Mouse (Mus musculus) CH12.LX (cell line): ENCODE data around the gene Cacna1s. TPM values are rescaled to one million over a fixed set of nuclear protein-coding genes. Genes with fewer than 3 reads are reported as not detected.

Source experiments
- DNase-seq: peaks from one replicate; pipeline ENCODE4 v3.0.0-alpha.2; 2013; ENCODE audit errors: extremely low read depth
- H3K27ac ChIP-seq: 2 replicates; pipeline ENCODE4 v1.5.1; 2012; ENCODE audit warnings: low read depth, mild to moderate bottlenecking, control low read depth, moderate library complexity; ENCODE audit not compliant: insufficient read depth
- H3K27me3 ChIP-seq: replicated peaks from 2 replicates; pipeline ENCODE3; 2012; ENCODE audit warnings: inconsistent platforms
- H3K36me3 ChIP-seq, 2 experiments: replicated peaks in 1 of 2; 2 replicates each; pipeline versions ENCODE3 to v1.6.1; 2012; ENCODE audit warnings: inconsistent platforms in 1 of 2, low read length in 1 of 2, mild to moderate bottlenecking in 1 of 2, mixed read lengths in 1 of 2, moderate library complexity in 1 of 2; ENCODE audit not compliant: control insufficient read depth in 1 of 2, insufficient read depth in 1 of 2
- H3K4me1 ChIP-seq, 2 experiments: 2 replicates each; pipeline ENCODE4 v1.6.1; 2012; ENCODE audit warnings: inconsistent platforms in 1 of 2, moderate library complexity in 1 of 2; ENCODE audit not compliant: insufficient read depth in 2 of 2, control insufficient read depth in 1 of 2
- H3K4me2 ChIP-seq: 2 replicates; pipeline ENCODE4 v1.6.1; 2012; ENCODE audit warnings: low read depth, mild to moderate bottlenecking, control low read depth; ENCODE audit not compliant: poor library complexity, insufficient read depth, severe bottlenecking
- H3K4me3 ChIP-seq, 3 experiments: fragments of 150-350 bp in 1 of 3; sonication (generic) in 1 of 3; replicated peaks in 1 of 3; 2 replicates each; pipeline versions ENCODE3 to v1.5.1; 2011 to 2012; ENCODE audit warnings: low read depth in 2 of 3, low read length in 2 of 3, mild to moderate bottlenecking in 2 of 3, moderate library complexity in 2 of 3, control low read depth in 1 of 3, improper control_type of control experiment in 1 of 3, inconsistent platforms in 1 of 3, mixed read lengths in 1 of 3; ENCODE audit not compliant: poor library complexity in 1 of 3
- H3K79me2 ChIP-seq: replicated peaks from 2 replicates; pipeline ENCODE4 v1.6.1; 2012; ENCODE audit warnings: mild to moderate bottlenecking, moderate library complexity; ENCODE audit not compliant: control insufficient read depth, poor library complexity, insufficient read depth, severe bottlenecking; ENCODE audit errors: extremely low read depth
- H3K9ac ChIP-seq: 2 replicates; pipeline ENCODE4 v1.6.1; 2012; ENCODE audit warnings: low read depth, mild to moderate bottlenecking, control low read depth, moderate library complexity; ENCODE audit not compliant: insufficient read depth
- H3K9me3 ChIP-seq: replicated peaks from 2 replicates; pipeline ENCODE3; 2012; ENCODE audit warnings: low read length, inconsistent platforms, mixed read lengths
- BHLHE40 ChIP-seq: IDR thresholded peaks from 2 replicates; pipeline ENCODE4 v1.6.1; 2011; ENCODE audit warnings: mild to moderate bottlenecking, low read depth, low read length, improper control_type of control experiment
- CHD1 ChIP-seq: IDR thresholded peaks from 2 replicates; pipeline ENCODE4 v1.6.1; 2012; ENCODE audit warnings: low read depth, low read length, improper control_type of control experiment, inconsistent platforms
- CHD2 ChIP-seq: IDR thresholded peaks from 2 replicates; pipeline ENCODE4 v1.6.1; 2011; ENCODE audit warnings: low read length, improper control_type of control experiment
- CTCF ChIP-seq, 2 experiments: IDR thresholded peaks in 1 of 2; conservative IDR thresholded peaks in 1 of 2; 2 replicates each; pipeline ENCODE4 v1.5.1; 2011 to 2012; ENCODE audit warnings: low read depth in 2 of 2, low read length in 2 of 2, improper control_type of control experiment in 1 of 2, inconsistent platforms in 1 of 2, mild to moderate bottlenecking in 1 of 2, moderate library complexity in 1 of 2
- ELF1 ChIP-seq: IDR thresholded peaks from 2 replicates; pipeline ENCODE4 v1.6.1; 2014; ENCODE audit warnings: low read depth, mild to moderate bottlenecking, inconsistent platforms, low read length, improper control_type of control experiment
- GABPA ChIP-seq: IDR thresholded peaks from 2 replicates; pipeline ENCODE4 v1.6.1; 2012; ENCODE audit warnings: low read depth, low read length, improper control_type of control experiment, inconsistent platforms; ENCODE audit not compliant: insufficient replicate concordance
- HCFC1 ChIP-seq: IDR thresholded peaks from 2 replicates; pipeline ENCODE4 v1.6.1; 2012; ENCODE audit warnings: low read depth, mild to moderate bottlenecking, inconsistent platforms, low read length, improper control_type of control experiment
- JUN ChIP-seq: IDR thresholded peaks from 2 replicates; pipeline ENCODE4 v1.6.1; 2011; ENCODE audit warnings: low read depth, mild to moderate bottlenecking, low read length, improper control_type of control experiment, moderate library complexity; ENCODE audit not compliant: insufficient read depth
- MAFK ChIP-seq: IDR thresholded peaks from 2 replicates; pipeline ENCODE4 v1.6.1; 2011; ENCODE audit warnings: low read length, improper control_type of control experiment; ENCODE audit not compliant: insufficient replicate concordance
- MAZ ChIP-seq: IDR thresholded peaks from 2 replicates; pipeline ENCODE4 v1.6.1; 2012; ENCODE audit warnings: low read depth, mild to moderate bottlenecking, inconsistent platforms, low read length, improper control_type of control experiment, moderate library complexity
- MEF2A ChIP-seq: IDR thresholded peaks from 2 replicates; pipeline ENCODE4 v1.6.1; 2014; ENCODE audit warnings: low read depth, mild to moderate bottlenecking, inconsistent platforms, low read length, improper control_type of control experiment, borderline replicate concordance
- MXI1 ChIP-seq: IDR thresholded peaks from 2 replicates; pipeline ENCODE4 v1.6.1; 2011; ENCODE audit warnings: mild to moderate bottlenecking, low read depth, low read length, improper control_type of control experiment
- MYC ChIP-seq: IDR thresholded peaks from 2 replicates; pipeline ENCODE4 v1.6.1; 2011; ENCODE audit warnings: low read depth, mild to moderate bottlenecking, improper control_type of control experiment, low read length
- NELFE ChIP-seq: IDR thresholded peaks from 2 replicates; pipeline ENCODE4 v1.6.1; 2011; ENCODE audit warnings: low read depth, low read length, improper control_type of control experiment
- NRF1 ChIP-seq: IDR thresholded peaks from 2 replicates; pipeline ENCODE4 v1.6.1; 2014; ENCODE audit warnings: low read depth, mild to moderate bottlenecking, inconsistent platforms, low read length, improper control_type of control experiment, moderate library complexity
- POLR2A ChIP-seq: IDR thresholded peaks from 2 replicates; pipeline ENCODE4 v1.6.1; 2011; ENCODE audit warnings: low read depth, mild to moderate bottlenecking, improper control_type of control experiment, low read length
- POLR2AphosphoS2 ChIP-seq: IDR thresholded peaks from 2 replicates; pipeline ENCODE4 v1.6.1; 2011; ENCODE audit warnings: low read depth, low read length, improper control_type of control experiment
- SIN3A ChIP-seq: IDR thresholded peaks from 2 replicates; pipeline ENCODE4 v1.6.1; 2012; ENCODE audit warnings: low read length, improper control_type of control experiment, inconsistent platforms
- TBP ChIP-seq: conservative IDR thresholded peaks from 2 replicates; pipeline ENCODE4 v1.6.1; 2011; ENCODE audit warnings: low read depth, low read length, improper control_type of control experiment
- TCF12 ChIP-seq: IDR thresholded peaks from 2 replicates; pipeline ENCODE4 v1.6.1; 2014; ENCODE audit warnings: low read depth, mild to moderate bottlenecking, inconsistent platforms, low read length, improper control_type of control experiment
- UBTF ChIP-seq: IDR thresholded peaks from 2 replicates; pipeline ENCODE4 v1.6.1; 2012; ENCODE audit warnings: low read depth, mild to moderate bottlenecking, inconsistent platforms, low read length, improper control_type of control experiment, moderate library complexity
- USF1 ChIP-seq: IDR thresholded peaks from 2 replicates; pipeline ENCODE4 v1.6.1; 2014; ENCODE audit warnings: low read depth, mild to moderate bottlenecking, inconsistent platforms, low read length, improper control_type of control experiment
- ZC3H11A ChIP-seq: IDR thresholded peaks from 2 replicates; pipeline ENCODE4 v1.6.1; 2012; ENCODE audit warnings: low read depth, mild to moderate bottlenecking, inconsistent platforms, low read length, improper control_type of control experiment
- ZKSCAN1 ChIP-seq: IDR thresholded peaks from 2 replicates; pipeline ENCODE4 v1.6.1; 2012; ENCODE audit warnings: low read depth, inconsistent platforms, low read length, improper control_type of control experiment, borderline replicate concordance
- ZMIZ1 ChIP-seq: IDR thresholded peaks from 2 replicates; pipeline ENCODE4 v1.6.1; 2012; ENCODE audit warnings: low read depth, mild to moderate bottlenecking, inconsistent platforms, low read length, improper control_type of control experiment
- ZNF384 ChIP-seq: IDR thresholded peaks from 2 replicates; pipeline ENCODE4 v1.6.1; 2012; ENCODE audit warnings: low read depth, low read length, improper control_type of control experiment, inconsistent platforms
- dilution Hi-C: fragments of 300-500 bp; cut with MboI; formaldehyde crosslinking; loops from 2 replicates; pipeline ENCODE4 v1.14.3; 2020; ENCODE audit warnings: low sequenced_read_pairs; ENCODE audit not compliant: extremely low pct_unique_long_range_greater_than_20kb, extremely low pct_ligation_motif_present
- in situ Hi-C: fragments of 300-500 bp; cut with MboI; formaldehyde crosslinking; loops from 3 replicates; pipeline ENCODE4 v1.14.3; 2019; ENCODE audit warnings: low sequenced_read_pairs, low pct_ligation_motif_present, low pct_unique_long_range_greater_than_20kb, mixed read lengths
- polyA plus RNA-seq: library from polyadenylated mRNA; unstranded; fragments of >175 nt; gene quantifications from 2 replicates; pipeline ENCODE4 v1.2.1, GENCODE M21; 2012; ENCODE audit warnings: low read depth; ENCODE audit not compliant: insufficient read length
- total RNA-seq, 2 experiments: library from RNA; depleted of rRNA; stranded (reverse); fragments of 300-350 nt in 1 of 2; fragments of >200 nt in 1 of 2; gene quantifications; 2 replicates each; pipeline ENCODE4 v1.2.3; 2012 to 2014

The Cacna1s gene
- total and polyA plus RNA-seq, 3 experiments: 33.9 to 90.0 (median 61.7) TPM

DNA sequence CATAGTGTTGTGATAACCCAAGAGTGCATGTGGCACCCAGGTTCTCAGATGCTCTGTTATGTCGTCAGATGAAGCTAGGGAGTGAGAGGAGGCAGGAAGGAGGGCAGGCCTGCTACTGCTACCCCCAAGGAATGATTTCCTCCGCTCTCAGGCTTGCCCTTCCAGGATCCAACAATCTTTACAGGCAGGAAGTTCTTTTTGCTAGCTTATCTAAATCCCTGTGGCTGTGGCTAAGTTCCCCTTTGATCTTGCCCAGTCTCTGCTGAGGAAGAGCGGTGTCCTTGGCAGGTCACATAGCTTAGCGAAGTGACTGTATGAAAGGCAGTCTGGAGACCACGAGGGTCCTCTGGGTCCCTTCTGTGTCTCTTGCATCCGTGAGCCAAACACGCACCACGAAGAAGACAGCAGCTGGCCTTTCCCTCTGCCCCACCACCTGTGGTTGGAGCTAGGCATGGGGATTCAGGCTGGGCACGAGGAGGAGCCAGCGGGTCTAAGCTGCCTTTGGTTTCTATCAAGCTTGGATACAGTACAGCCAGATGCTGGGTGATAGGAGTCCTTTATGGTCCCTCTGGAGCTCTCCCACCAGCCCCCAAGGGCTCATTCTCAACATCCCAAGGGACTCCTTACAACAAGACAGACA, 85.8 kb downstream of the Cacna1s start:
- Histone ChIP-seq H3K79me2 (peaks cover 29% of the 10 kb centered on the region), H3K4me3 (peak overlapping the region in 1 of 3 experiments; percentile 19), H3K4me1 (peaks cover 59 to 94% of the 10 kb centered on the region in 2 experiments), H3K4me2 (peak overlapping the region; percentile 19; the same call in 1 of the 2 replicates), H3K9ac (no peak overlapping the region), H3K27me3 (no peaks in the 10 kb centered on the region), H3K27ac (peak overlapping the region; percentile 78), H3K36me3 (peaks cover 0 to 12% of the 10 kb centered on the region in 2 experiments), H3K9me3 (no peaks in the 10 kb centered on the region)
- TF ChIP-seq ELF1 (no peak), USF1 (no peak), MEF2A (no peak), TCF12 (0 out of 2 replicates have a peak, but pooled peaks have one; percentile 22)
- DNase-seq: no peak
- in situ Hi-C loops: loop anchor here (10.0 kb wide), 1 partner anchor 374 kb away; the partner anchor contains the start of gene Phlda3
- dilution Hi-C loops: no loop called here

GRCm38 (mm10) chr1:136139990-136140640, 87.6 kb downstream of the Cacna1s start:
- H3K36me3 ChIP-seq: peaks cover 9 to 26% of the 10 kb centered on the region in 2 experiments
- H3K4me1 ChIP-seq: peaks cover 50 to 84% of the 10 kb centered on the region in 2 experiments
- H3K4me3 ChIP-seq: peak overlapping the region; percentile 59 to 64 (median 63)
- H3K79me2 ChIP-seq: peaks cover 29% of the 10 kb centered on the region
- peak overlapping the region; percentile 73 for H3K27ac ChIP-seq
- TF ChIP-seq MAZ: no peak
- no peak; the same call in 1 of the 2 replicates for TF ChIP-seq UBTF
- TF ChIP-seq MYC: no peak
- TF ChIP-seq ZNF384: peak; percentile 98
- TF ChIP-seq ZC3H11A: no peak
- peak; percentile 36; the same call in 1 of the 2 replicates for TF ChIP-seq HCFC1
- TF ChIP-seq TBP: peak; percentile 89
- TF ChIP-seq CTCF (conservative IDR thresholded peaks at IDR 0.05 in 1 of 2, IDR thresholded peaks at IDR 0.05 in 1 of 2; ENCODE audit: low read depth in 2 of 2, low read length in 2 of 2): no peak
- peak; percentile 93 for TF ChIP-seq POLR2A
- TF ChIP-seq ZKSCAN1: no peak
- 0 out of 2 replicates have a peak, but pooled peaks have one; percentile 37 for TF ChIP-seq CHD1
- TF ChIP-seq NRF1: no peak
- 0 out of 2 replicates have a peak, but pooled peaks have one; percentile 62 for TF ChIP-seq SIN3A
- no peak; the same call in 1 of the 2 replicates for TF ChIP-seq BHLHE40
- peak; percentile 70; the same call in 1 of the 2 replicates for TF ChIP-seq TCF12
- peak; percentile 90 for TF ChIP-seq NELFE
- TF ChIP-seq MXI1: no peak; the same call in 1 of the 2 replicates
- TF ChIP-seq JUN: no peak
- peak; percentile 80; the same call in 1 of the 2 replicates for TF ChIP-seq ZMIZ1
- 0 out of 2 replicates have a peak, but pooled peaks have one; percentile 9 for TF ChIP-seq CHD2
- TF ChIP-seq GABPA: no peak
- TF ChIP-seq POLR2AphosphoS2: 0 out of 2 replicates have a peak, but pooled peaks have one; percentile 51
- peak; percentile 57; the same call in 1 of the 2 replicates for TF ChIP-seq MAFK
- dilution Hi-C loops: no loop called here
- in situ Hi-C loops: loop anchor here (10.0 kb wide), 1 partner anchor 375 kb away; the partner anchor contains the start of gene Phlda3
- peak overlapping the region; percentile 57 for H3K9ac ChIP-seq
- peak overlapping the region; percentile 96 for H3K4me2 ChIP-seq
- DNase-seq: peak; percentile 95
- H3K9me3 ChIP-seq: no peaks in the 10 kb centered on the region
- no peaks in the 10 kb centered on the region for H3K27me3 ChIP-seq
